Mouse (Mus musculus): ENCODE measurements around the gene Ptger1. TPM values are rescaled to one million over a fixed set of nuclear protein-coding genes. Genes with fewer than 3 reads are reported as not detected.

Ptger1 gene
- total RNA-seq, 2 experiments from 2014 or later: 1.3 to 1.6 TPM

DNA sequence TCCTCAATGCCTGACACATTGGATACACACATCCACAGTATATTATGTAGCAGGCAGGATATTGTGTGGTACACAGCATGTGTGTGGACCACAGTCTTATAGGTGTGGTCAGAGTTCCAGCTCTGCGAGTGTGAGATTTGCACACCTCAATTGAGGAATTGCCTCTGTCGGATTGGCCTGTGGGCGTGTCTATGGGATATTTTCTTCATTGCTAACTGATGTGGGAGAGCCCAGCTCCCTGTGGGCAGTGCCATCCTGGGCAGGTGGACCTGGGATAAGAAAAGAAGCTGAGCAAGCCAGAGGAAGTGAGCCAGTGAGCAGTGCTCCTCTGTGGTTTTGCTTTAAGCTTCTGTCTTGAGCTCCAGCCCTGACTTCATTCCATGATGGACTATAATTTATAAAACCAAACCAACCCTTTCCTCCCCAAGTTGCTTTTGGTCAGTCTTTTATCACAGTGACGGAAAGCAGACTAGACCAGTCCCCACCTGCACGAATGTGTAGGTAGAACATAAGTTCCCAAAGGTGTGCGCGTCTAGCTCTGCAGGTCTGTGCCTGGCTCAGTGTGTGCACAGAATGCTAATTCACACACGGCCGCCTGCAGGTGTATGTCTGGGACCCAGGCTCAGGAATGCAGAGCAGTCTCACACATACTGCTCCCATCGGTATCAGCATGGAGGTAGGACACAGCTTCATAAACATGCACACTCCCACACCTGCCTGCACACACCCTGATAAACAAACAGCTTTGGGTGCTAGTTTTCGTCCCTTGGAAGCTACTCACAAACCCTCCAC is 28.1 kb downstream of the Ptger1 start:
- no peak for DNase-seq (ENCODE audit: extremely low spot score in 1 of 2, low spot score in 1 of 2)

DNA sequence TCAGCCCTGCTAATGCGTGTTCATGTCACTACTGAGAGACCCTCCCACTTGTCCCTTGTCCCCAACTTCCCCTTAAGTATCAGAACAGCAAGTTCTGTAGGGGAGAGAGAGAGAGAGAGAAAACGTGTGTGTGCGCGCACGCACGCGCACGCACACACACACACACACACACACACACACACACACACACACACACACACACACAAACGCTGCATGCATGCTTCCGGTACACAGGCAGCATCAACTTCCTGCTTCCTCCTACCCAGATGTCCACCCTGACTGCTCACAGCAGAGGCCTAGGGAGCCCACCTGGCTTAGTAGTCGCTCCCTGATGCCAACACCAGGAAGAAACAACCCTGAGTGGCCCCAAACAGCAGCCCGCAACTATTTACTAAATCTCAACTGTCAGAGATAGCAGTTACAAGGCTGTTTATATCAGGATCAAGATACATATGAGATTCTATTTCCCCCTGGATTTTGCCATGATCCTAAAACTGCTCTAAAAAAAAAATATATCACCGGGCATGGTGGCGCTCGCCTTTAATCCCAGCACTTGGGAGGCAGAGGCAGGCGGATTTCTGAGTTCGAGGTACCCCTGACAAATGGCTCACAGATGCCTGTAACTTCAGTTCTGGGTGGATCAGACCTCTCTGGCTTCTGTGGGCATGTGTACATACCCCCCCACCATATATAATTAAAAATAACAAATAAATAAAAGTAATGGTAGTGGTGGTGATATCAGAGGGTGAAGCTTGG is 29.1 kb downstream of the Ptger1 start:
- DNase-seq (ENCODE audit: extremely low spot score in 1 of 2, low spot score in 1 of 2): no peak

DNA sequence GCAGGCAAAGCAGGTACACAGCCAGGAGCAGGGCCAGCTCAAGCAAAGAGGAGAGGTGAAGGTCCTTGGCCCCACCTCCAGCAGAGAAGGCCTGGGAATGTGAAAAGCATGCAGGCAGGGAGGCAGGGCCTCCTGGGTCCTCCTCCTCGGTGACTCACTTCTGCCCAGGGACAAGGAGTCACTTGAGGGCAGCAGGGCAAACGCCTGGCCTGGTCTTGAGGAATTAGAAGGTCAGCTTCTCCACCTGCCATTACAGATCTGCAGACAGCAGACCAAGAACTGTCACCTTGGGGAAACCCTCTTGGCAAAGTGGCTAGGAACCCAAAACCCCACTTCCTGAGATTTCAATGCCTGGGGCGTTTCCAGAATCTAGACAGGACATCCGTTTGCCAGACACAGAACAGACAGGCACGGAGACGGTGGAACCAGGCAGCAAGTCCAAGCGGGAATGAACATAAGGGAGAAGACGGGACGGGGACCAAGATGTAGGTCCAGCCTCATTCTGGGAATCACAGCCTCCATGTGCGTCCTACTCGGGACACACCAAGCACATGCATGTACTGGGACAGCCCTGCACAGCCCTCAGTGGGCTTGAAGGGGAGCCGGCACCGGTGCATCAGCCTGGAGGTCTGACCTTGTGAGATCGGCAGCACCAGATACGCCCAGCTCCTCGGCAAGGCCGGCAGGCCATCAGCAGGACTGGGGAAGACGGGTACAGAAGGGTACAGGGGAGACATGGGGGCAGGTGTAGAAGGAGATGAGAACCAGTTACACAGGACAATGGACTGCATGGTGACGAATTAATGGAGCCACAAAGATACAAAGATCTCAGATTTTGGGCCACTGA is 31.1 kb downstream of the Ptger1 start:
- DNase-seq (ENCODE audit: extremely low spot score in 1 of 2, low spot score in 1 of 2): no peak

DNA sequence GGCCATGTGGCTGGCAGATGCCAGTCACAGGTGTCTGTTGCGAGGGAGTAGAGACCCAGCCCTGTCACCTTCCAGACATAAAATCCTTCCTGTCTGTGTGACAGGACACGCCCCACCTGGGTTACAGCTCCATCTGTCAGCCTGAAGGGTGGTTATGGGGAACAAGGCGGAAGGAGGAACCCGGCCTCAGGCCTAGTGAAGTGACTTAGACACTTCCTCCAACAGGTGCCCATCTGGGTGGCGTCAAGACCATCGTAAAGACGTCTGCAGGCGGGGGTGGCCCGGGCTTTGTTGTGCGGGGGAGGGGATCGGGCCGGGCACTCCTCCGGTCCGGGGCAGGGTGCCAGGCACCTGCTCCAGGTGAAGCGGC is 31.8 kb downstream of the Ptger1 start:
- no peak for DNase-seq (ENCODE audit: extremely low spot score in 1 of 2, low spot score in 1 of 2)

GRCm38 (mm10) chr8:83698661-83699453 is 32.4 kb downstream of the Ptger1 start, which contains the start of gene Pkn1:
Pkn1 (minus strand) TSS chr8:83699179.
- peak; percentile 50 to 51 for DNase-seq (ENCODE audit: extremely low spot score in 1 of 2, low spot score in 1 of 2)

DNA sequence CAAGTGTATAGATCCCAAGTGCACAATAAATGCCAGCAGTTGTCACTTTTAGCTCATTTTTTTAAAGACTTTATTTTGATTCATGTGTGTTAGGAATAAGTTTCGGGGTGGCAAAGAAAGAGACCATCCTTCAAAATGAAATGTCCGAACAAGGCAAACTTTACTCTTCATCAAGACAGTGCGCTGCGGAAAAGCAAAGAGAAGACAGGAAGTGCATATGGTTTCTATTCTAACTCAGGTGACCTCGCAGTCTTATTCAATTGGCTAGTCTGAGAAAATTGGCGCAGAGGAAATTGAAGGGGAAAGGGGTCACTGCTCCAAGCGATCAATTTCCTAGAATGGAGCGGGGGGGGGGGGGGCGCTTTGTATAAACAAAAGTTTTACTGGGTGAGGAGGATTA is 33.1 kb downstream of the Ptger1 start:
- no peak for DNase-seq (ENCODE audit: extremely low spot score in 1 of 2, low spot score in 1 of 2)

- DNase-seq (ENCODE audit: extremely low spot score in 1 of 2, low spot score in 1 of 2): no peak
Observed at GRCm38 (mm10) chr8:83700423-83701085, 34.1 kb downstream of the Ptger1 start.

DNA sequence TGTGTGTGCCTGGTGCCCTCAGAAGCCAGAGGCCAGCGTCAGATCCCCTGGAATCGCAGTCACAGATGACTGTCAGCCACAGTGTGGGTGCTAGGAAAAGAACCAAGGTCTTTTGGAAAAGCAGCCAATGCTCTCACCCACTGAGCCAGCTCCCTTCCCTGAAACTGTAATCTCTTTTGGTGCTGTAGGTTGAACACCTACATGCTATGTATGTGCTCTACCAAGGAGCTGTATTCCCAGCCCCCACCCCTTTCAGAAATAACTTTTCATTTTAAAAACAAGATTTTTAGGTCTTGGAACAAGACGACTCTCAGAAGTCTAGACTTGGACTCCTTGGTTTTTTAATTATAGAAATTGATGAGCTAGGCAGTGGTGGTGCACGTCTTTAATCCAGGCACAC is 36.9 kb downstream of the Ptger1 start:
- DNase-seq (ENCODE audit: extremely low spot score in 1 of 2, low spot score in 1 of 2): no peak

- DNase-seq (ENCODE audit: extremely low spot score in 1 of 2, low spot score in 1 of 2): no peak
Observed at GRCm38 (mm10) chr8:83706411-83706810, 39.9 kb downstream of the Ptger1 start.

DNA sequence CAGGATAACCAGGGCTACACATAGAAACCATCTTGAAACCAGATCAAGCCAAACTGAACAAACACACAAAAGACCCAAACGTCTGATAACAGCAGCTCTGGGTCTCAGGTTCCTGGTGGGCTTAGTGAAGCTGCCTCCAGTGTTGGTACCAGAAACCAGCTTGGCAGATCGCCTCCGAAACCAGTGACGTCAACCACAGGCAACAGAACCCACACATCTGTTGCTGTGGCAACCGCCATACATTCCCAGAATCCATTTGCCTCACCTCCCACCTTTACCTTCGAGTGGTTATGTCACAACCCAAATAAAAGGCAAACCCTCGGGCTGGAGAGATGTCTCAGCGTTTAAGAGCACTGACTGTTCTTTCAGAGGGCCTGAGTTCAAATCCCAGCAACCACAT is 41.1 kb downstream of the Ptger1 start:
- no peak for DNase-seq (ENCODE audit: extremely low spot score in 1 of 2, low spot score in 1 of 2)

GRCm38 (mm10) chr8:83714676-83715030 is 48.2 kb downstream of the Ptger1 start:
- DNase-seq (ENCODE audit: extremely low spot score in 1 of 2, low spot score in 1 of 2): no peak

GRCm38 (mm10) chr8:83715031-83715690 is 48.7 kb downstream of the Ptger1 start, which contains the start of gene Ddx39:
Ddx39 (plus strand) TSS chr8:83715177.
- DNase-seq (ENCODE audit: extremely low spot score in 1 of 2, low spot score in 1 of 2): peak; percentile 78 to 95

DNA sequence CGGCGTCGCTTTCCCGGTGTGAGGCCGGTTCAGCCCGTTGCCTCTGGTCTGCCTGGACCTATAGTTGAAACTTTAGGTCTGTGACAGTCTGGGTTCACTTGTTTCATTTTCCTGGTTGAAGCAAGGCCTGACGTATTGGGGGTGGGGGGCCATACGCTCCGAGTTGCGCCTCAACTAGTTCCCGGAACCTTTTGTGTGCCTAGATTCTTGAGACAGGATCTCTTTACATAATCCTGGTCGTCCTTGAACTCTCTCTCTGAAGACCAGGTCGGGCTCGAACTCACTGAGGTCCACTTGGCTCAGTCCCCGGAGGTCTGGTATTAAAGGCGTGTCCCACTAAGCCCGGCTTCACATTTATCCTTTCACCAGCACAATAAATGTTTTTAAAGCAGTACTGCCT is 49.3 kb downstream of the Ptger1 start:
- no peak for DNase-seq (ENCODE audit: extremely low spot score in 1 of 2, low spot score in 1 of 2)

DNA sequence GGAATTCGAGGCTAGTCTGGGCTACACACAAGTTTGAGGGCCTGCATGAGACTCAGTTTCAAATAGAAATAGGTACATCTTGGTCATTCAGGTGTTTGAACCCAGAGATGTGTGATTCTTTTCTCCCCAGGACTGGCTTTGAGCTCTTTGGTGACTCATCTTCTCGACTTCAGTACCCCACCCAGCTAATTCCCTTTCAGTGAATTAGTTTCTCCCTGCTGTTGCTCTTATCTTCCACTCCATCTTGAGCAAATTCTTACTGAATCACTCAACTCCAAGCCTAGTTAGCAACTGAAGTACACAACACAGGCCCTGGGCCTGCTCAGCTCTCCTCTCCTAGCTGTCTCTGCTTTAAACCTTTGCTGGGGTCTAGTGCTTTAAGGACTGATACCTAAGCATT is 50.1 kb downstream of the Ptger1 start:
- DNase-seq (ENCODE audit: extremely low spot score in 1 of 2, low spot score in 1 of 2): no peak

GRCm38 (mm10) chr8:83719048-83719447 is 52.6 kb downstream of the Ptger1 start:
- DNase-seq (ENCODE audit: extremely low spot score in 1 of 2, low spot score in 1 of 2): no peak

- DNase-seq (ENCODE audit: extremely low spot score in 1 of 2, low spot score in 1 of 2): no peak
Observed at GRCm38 (mm10) chr8:83719693-83720092, 53.2 kb downstream of the Ptger1 start.

GRCm38 (mm10) chr8:83721405-83722025 is 55.0 kb downstream of the Ptger1 start:
- no peak for DNase-seq (ENCODE audit: extremely low spot score in 1 of 2, low spot score in 1 of 2)

Measured in layer of hippocampus, postnatal 25 days (tissue).